Mouse (Mus musculus) cerebellum, adult 2 months (tissue): ENCODE data around the gene Gm17657.

ENCODE experiments used
- CTCF ChIP-seq: fragments of 200-500 bp; IDR thresholded peaks from 2 replicates; pipeline ENCODE4 v1.5.1; 2011; ENCODE audit warnings: low read depth, mild to moderate bottlenecking, control low read depth, low read length, moderate library complexity, borderline replicate concordance; ENCODE audit not compliant: insufficient read depth
- POLR2A ChIP-seq: fragments of 200-500 bp; IDR thresholded peaks from 2 replicates; pipeline ENCODE4 v1.6.1; 2011; ENCODE audit warnings: low read length, control low read depth, borderline replicate concordance; ENCODE audit not compliant: insufficient read depth

- TF ChIP-seq POLR2A (no peak), CTCF (no peak)
Measured at GRCm38 (mm10) chr17:29474036-29474435, 75.4 kb downstream of the Gm17657 start.
